Mouse (Mus musculus): ENCODE data around the gene Dync1h1.

- TF ChIP-seq GATA1 (IDR thresholded peaks at IDR 0.05; ENCODE audit: borderline replicate concordance, low read length) (no peak), FLI1 (IDR thresholded peaks at IDR 0.05; ENCODE audit: low read length) (no peak)
Observed at GRCm38 (mm10) chr12:110711270-110711669, 110.0 kb downstream of the Dync1h1 start.

Data from megakaryocyte, embryonic 14.5 days (primary cell).